Mouse (Mus musculus): Measurements from ENCODE around the gene Vkorc1l1.
"Not testable (repeated sequence)": the region's sequence is repeated elsewhere in the genome, so short reads cannot be mapped to it uniquely, and the experiment has no call there.

The Vkorc1l1 gene

GRCm38 (mm10) chr5:129941495-129942045, at the start of gene Vkorc1l1:
Gene Vkorc1l1, plus strand, starts transcription at chr5:129941970.
- in situ Hi-C loops (cut with MseI, MboI) = no loop called here

GRCm38 (mm10) chr5:129895198-129896088, 46.3 kb upstream of the Vkorc1l1 start, which contains the start of gene Zbed5:
Gene Zbed5, plus strand, starts transcription at chr5:129895723.
- in situ Hi-C loops (cut with MseI, MboI) = no loop called here

- in situ Hi-C loops (cut with MseI, MboI) = no loop called here
Observed at GRCm38 (mm10) chr5:129898449-129898848, 43.3 kb upstream of the Vkorc1l1 start, which contains the start of gene Phkg1. Gene Phkg1, minus strand, starts transcription at chr5:129898549.

- in situ Hi-C loops (cut with MseI, MboI) = no loop called here
Observed at GRCm38 (mm10) chr5:129907775-129908174, 34.0 kb upstream of the Vkorc1l1 start.

- in situ Hi-C loops (cut with MseI, MboI) = no loop called here
Observed at GRCm38 (mm10) chr5:129908242-129908965, 33.4 kb upstream of the Vkorc1l1 start, which contains the start of gene Nupr1l. Gene Nupr1l, plus strand, starts transcription at chr5:129908540.

GRCm38 (mm10) chr5:129909147-129909546, 32.6 kb upstream of the Vkorc1l1 start:
- in situ Hi-C loops (cut with MseI, MboI) = no loop called here

- in situ Hi-C loops (cut with MseI, MboI) = no loop called here
Observed at GRCm38 (mm10) chr5:129909591-129909990, 32.2 kb upstream of the Vkorc1l1 start.

GRCm38 (mm10) chr5:129914024-129914423, 27.7 kb upstream of the Vkorc1l1 start:
- in situ Hi-C loops (cut with MseI, MboI) = no loop called here

GRCm38 (mm10) chr5:129915491-129915890, 26.3 kb upstream of the Vkorc1l1 start:
- in situ Hi-C loops (cut with MseI, MboI) = not testable (repeated sequence)

GRCm38 (mm10) chr5:129918065-129918651, 23.6 kb upstream of the Vkorc1l1 start:
- in situ Hi-C loops (cut with MseI, MboI) = no loop called here

- in situ Hi-C loops (cut with MseI, MboI) = no loop called here
Observed at GRCm38 (mm10) chr5:129918752-129919151, 23.0 kb upstream of the Vkorc1l1 start.

- in situ Hi-C loops (cut with MseI, MboI) = no loop called here
Observed at GRCm38 (mm10) chr5:129919320-129919719, 22.4 kb upstream of the Vkorc1l1 start.

- in situ Hi-C loops (cut with MseI, MboI) = no loop called here
Observed at GRCm38 (mm10) chr5:129921972-129922371, 19.8 kb upstream of the Vkorc1l1 start.

- in situ Hi-C loops (cut with MseI, MboI) = no loop called here
Observed at GRCm38 (mm10) chr5:129924820-129925452, 16.8 kb upstream of the Vkorc1l1 start.

GRCm38 (mm10) chr5:129925933-129926332, 15.8 kb upstream of the Vkorc1l1 start:
- in situ Hi-C loops (cut with MseI, MboI) = no loop called here

GRCm38 (mm10) chr5:129929924-129930855, 11.6 kb upstream of the Vkorc1l1 start:
- in situ Hi-C loops (cut with MseI, MboI) = no loop called here

- in situ Hi-C loops (cut with MseI, MboI) = no loop called here
Observed at GRCm38 (mm10) chr5:129936941-129937340, 4.8 kb upstream of the Vkorc1l1 start.

- in situ Hi-C loops (cut with MseI, MboI) = no loop called here
Observed at GRCm38 (mm10) chr5:129940281-129940680, 1.5 kb upstream of the Vkorc1l1 start.

- in situ Hi-C loops (cut with MseI, MboI) = no loop called here
Observed at GRCm38 (mm10) chr5:129940736-129941494, 855 bp upstream of the Vkorc1l1 start.

Data from mouse trophoblast stem cell (cell line).